Mouse (Mus musculus) midbrain, embryonic 14.5 days (tissue): Measurements from ENCODE around the gene Arid2. TPM values are rescaled to one million over a fixed set of nuclear protein-coding genes. Genes with fewer than 3 reads are reported as not detected.

ENCODE experiments used
- ATAC-seq: fragments of 200-750 bp; cut with Nextera tagmentation; 2 replicates; pipeline ENCODE4 v1.8.0; 2017; ENCODE audit warnings: moderate number of reproducible peaks, moderate library complexity; ENCODE audit not compliant: low FRiP score, low TSS enrichment
- DNase-seq: peaks from one replicate; pipeline ENCODE4 v3.0.0-alpha.2; 2015
- H3K27ac ChIP-seq: fragments of 300-500 bp; sonication (generic); replicated peaks from 2 replicates; pipeline ENCODE4 v1.5.1; 2014; ENCODE audit warnings: mild to moderate bottlenecking, low read depth, low read length, moderate library complexity
- H3K27me3 ChIP-seq: fragments of 300-500 bp; sonication (generic); 2 replicates; pipeline ENCODE4 v1.6.1; 2014; ENCODE audit warnings: low read length, control low read depth, mixed read lengths; ENCODE audit not compliant: control insufficient read depth, insufficient read depth
- H3K36me3 ChIP-seq: fragments of 300-500 bp; sonication (generic); 2 replicates; pipeline ENCODE4 v1.6.1; 2014; ENCODE audit warnings: low read length, control low read depth; ENCODE audit not compliant: control insufficient read depth, insufficient read depth
- H3K4me1 ChIP-seq: fragments of 300-500 bp; sonication (generic); 2 replicates; pipeline ENCODE4 v1.6.1; 2014; ENCODE audit warnings: mild to moderate bottlenecking, antibody characterized with exemption, low read length, control low read depth; ENCODE audit not compliant: control insufficient read depth, insufficient read depth
- H3K4me2 ChIP-seq: fragments of 300-500 bp; sonication (generic); 2 replicates; pipeline ENCODE4 v1.6.1; 2014; ENCODE audit warnings: mild to moderate bottlenecking, low read length, moderate library complexity
- H3K4me3 ChIP-seq: fragments of 300-500 bp; sonication (generic); replicated peaks from 2 replicates; pipeline ENCODE4 v1.5.1; 2014; ENCODE audit warnings: low read depth, low read length
- H3K9ac ChIP-seq: fragments of 300-500 bp; sonication (generic); replicated peaks from 2 replicates; pipeline ENCODE4 v1.6.1; 2014; ENCODE audit warnings: mild to moderate bottlenecking, low read length, moderate library complexity
- H3K9me3 ChIP-seq: fragments of 300-500 bp; sonication (generic); 2 replicates; pipeline ENCODE4 v1.6.1; 2016; ENCODE audit warnings: low read length, control low read depth, mixed read lengths; ENCODE audit not compliant: control insufficient read depth
- WGBS: fragments of 180-500 bp; shearing (Covaris S2); extraction: QIAGEN DNeasy Blood & Tissue Kit; methylation state at CpG from one replicate; pipeline ENCODE4 v1.1.7; 2014; 5-methylcytosine and 5-hydroxymethylcytosine counted together
- polyA plus RNA-seq: library from polyadenylated mRNA; unstranded; fragments of >200 nt; fragmentation: Nextera tagmentation; extraction: Ambion mirVana; gene quantifications from 2 replicates; pipeline ENCODE4 v1.2.1, GENCODE M21; 2014

Arid2 gene
- polyA plus RNA-seq, 1 experiment from 2014 or later, result 32.4 TPM

DNA sequence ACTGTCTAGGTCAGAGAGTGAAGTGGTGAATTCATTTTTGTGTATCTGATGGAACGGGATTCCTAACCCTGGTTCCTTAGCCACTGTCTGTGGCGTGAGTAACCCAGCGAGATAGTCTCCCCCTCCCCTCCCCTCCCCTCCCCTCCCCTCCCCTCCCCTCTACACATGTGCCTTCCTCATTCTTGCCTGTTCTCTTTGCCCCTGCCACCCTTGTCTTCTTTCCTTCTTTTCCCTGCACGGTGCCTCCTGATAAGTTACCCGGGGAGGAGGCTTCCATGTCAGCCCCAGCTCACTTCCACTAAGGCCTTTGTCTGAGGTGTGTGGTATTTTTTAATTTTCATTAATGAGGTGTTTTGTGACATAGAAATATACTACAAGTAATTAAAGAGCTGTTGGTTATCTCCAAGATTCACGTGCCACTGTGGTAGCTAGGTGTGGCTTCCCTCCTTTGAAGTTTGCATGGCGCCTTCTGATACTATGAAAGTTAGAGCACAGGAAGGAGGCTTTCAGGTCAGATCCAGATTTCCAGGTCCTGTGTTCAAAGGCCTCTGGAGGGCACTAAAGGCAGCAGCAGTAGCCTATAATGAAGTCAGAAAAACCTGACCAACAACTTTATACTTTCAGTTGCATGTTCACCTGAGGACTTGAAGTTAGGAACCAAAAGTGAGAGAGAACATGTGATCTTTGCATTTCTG is 57.4 kb downstream of the Arid2 start:
- H3K9me3 ChIP-seq, result no peaks in the 10 kb centered on the region
- no peak for DNase-seq
- WGBS, result 63% methylated on average over 6 of the region's 7 CpGs

GRCm38 (mm10) chr15:96345312-96345849 is 58.1 kb downstream of the Arid2 start:
- no peak for ATAC-seq
- Histone ChIP-seq H3K36me3 (peaks cover 7% of the 10 kb centered on the region), H3K9me3 (no peaks in the 10 kb centered on the region), H3K9ac (no peak overlapping the region), H3K4me2 (no peak overlapping the region), H3K27ac (no peak overlapping the region), H3K4me1 (no peaks in the 10 kb centered on the region), H3K4me3 (no peak overlapping the region), H3K27me3 (no peaks in the 10 kb centered on the region)
- 97% methylated on average over 6 of the region's 6 CpGs for whole genome bisulfite sequencing
- no peak for DNase-seq

More for the DNA sequence above, 57.4 kb downstream of the Arid2 start:
- Histone ChIP-seq H3K27me3 (no peaks in the 10 kb centered on the region), H3K4me2 (no peak overlapping the region), H3K4me3 (no peak overlapping the region), H3K4me1 (no peaks in the 10 kb centered on the region), H3K9ac (no peak overlapping the region), H3K27ac (no peak overlapping the region), H3K36me3 (peaks cover under 1% of the 10 kb centered on the region)
- no peak for ATAC-seq

DNA sequence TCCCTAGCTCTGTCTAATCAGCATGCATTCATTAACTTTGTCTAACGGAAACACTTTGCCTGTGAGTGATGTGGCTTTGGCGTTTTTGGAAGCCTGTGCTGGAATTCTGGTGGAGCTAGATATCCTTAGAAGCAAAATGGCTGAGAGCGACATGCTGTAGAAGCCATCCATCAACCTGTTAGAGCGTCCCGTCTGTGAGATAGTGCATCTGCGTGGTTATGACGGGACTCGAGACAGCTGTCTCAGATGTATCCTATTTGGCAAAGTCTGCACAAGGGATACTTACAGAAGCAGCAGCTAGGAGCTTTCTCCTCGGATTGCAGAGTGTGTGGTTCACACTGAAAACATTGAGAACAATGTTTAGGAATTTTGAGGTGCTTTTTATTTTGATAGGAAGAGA is 64.1 kb downstream of the Arid2 start:
- Histone ChIP-seq H3K27me3 (no peaks in the 10 kb centered on the region), H3K4me1 (no peaks in the 10 kb centered on the region), H3K4me3 (no peak overlapping the region), H3K27ac (no peak overlapping the region), H3K9me3 (no peaks in the 10 kb centered on the region), H3K9ac (no peak overlapping the region), H3K36me3 (peaks cover 42% of the 10 kb centered on the region), H3K4me2 (no peak overlapping the region)
- no peak for DNase-seq
- WGBS, result 96% methylated on average over 9 of the region's 9 CpGs
- no peak for ATAC-seq

- Histone ChIP-seq H3K4me3 (no peak overlapping the region), H3K27ac (no peak overlapping the region), H3K4me1 (no peaks in the 10 kb centered on the region), H3K9ac (no peak overlapping the region), H3K27me3 (no peaks in the 10 kb centered on the region), H3K9me3 (no peaks in the 10 kb centered on the region), H3K36me3 (peaks cover 46% of the 10 kb centered on the region), H3K4me2 (no peak overlapping the region)
- WGBS, result 93% methylated on average over 6 of the region's 6 CpGs
- no peak for DNase-seq
- ATAC-seq, result no peak
These were observed 71.6 kb downstream of the Arid2 start for GRCm38 (mm10) chr15:96358871-96359270.

DNA sequence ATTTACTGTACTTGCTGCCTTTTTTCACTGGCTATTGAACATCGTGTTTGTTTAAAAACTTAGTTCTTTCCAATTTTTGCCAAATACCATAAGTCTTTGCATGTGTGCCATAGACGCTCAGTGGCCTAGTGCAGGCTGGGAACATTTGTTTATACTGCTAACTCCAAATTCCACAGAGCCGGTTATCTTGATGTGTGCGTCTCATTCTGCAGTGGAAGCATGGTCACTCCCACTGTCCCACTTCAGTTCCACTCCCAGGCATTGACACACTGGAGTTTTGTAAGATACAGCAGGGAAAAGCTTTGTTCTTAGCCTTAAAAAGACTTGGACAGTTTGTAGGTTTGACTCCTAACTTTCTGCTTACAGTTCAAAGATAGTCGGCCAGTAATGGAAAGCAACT is 73.3 kb downstream of the Arid2 start:
- Histone ChIP-seq H3K4me1 (no peaks in the 10 kb centered on the region), H3K27ac (no peak overlapping the region), H3K9ac (no peak overlapping the region), H3K4me3 (no peak overlapping the region), H3K4me2 (no peak overlapping the region), H3K27me3 (no peaks in the 10 kb centered on the region), H3K36me3 (peaks cover 61% of the 10 kb centered on the region), H3K9me3 (no peaks in the 10 kb centered on the region)
- no peak for DNase-seq
- WGBS, result 92% methylated on average over 5 of the region's 5 CpGs
- ATAC-seq, result no peak

GRCm38 (mm10) chr15:96365351-96365750 is 78.0 kb downstream of the Arid2 start:
- Histone ChIP-seq H3K9me3 (no peaks in the 10 kb centered on the region), H3K27ac (no peak overlapping the region), H3K4me2 (no peak overlapping the region), H3K4me1 (no peaks in the 10 kb centered on the region), H3K9ac (no peak overlapping the region), H3K27me3 (no peaks in the 10 kb centered on the region), H3K36me3 (peaks cover 89% of the 10 kb centered on the region), H3K4me3 (no peak overlapping the region)
- WGBS, result 67% methylated on average over 3 of the region's 3 CpGs
- ATAC-seq (no peak), DNase-seq (no peak)

- H3K4me2 ChIP-seq, result no peak overlapping the region
- DNase-seq (no peak), ATAC-seq (no peak)
- no peak overlapping the region for H3K9ac ChIP-seq
- no peaks in the 10 kb centered on the region for H3K27me3 ChIP-seq
- no peak overlapping the region for H3K4me3 ChIP-seq
- no peaks in the 10 kb centered on the region for H3K4me1 ChIP-seq
- peaks cover 91% of the 10 kb centered on the region for H3K36me3 ChIP-seq
- no peaks in the 10 kb centered on the region for H3K9me3 ChIP-seq
- no peak overlapping the region for H3K27ac ChIP-seq
- WGBS, result 87% methylated on average over 11 of the region's 11 CpGs
These were observed 79.1 kb downstream of the Arid2 start for GRCm38 (mm10) chr15:96366176-96366963.

GRCm38 (mm10) chr15:96371311-96371710 is 84.0 kb downstream of the Arid2 start:
- no peaks in the 10 kb centered on the region for H3K9me3 ChIP-seq
- no peak overlapping the region for H3K4me2 ChIP-seq
- H3K27me3 ChIP-seq, result no peaks in the 10 kb centered on the region
- H3K4me1 ChIP-seq, result no peaks in the 10 kb centered on the region
- DNase-seq (no peak), ATAC-seq (no peak)
- H3K9ac ChIP-seq, result no peak overlapping the region
- no peak overlapping the region for H3K27ac ChIP-seq
- peaks cover 71% of the 10 kb centered on the region for H3K36me3 ChIP-seq
- WGBS, result 97% methylated on average over 18 of the region's 18 CpGs
- no peak overlapping the region for H3K4me3 ChIP-seq
